Mouse (Mus musculus) kidney, postnatal 14 days (tissue): ENCODE data around the gene Dock7.
A peak's percentile ranks its signal among the peaks of the same experiment; 100 is the strongest.

Source experiments
- DNase-seq: peaks from one replicate; pipeline ENCODE4 v3.0.0; 2022; ENCODE audit warnings: mixed read lengths

The Dock7 gene

DNA sequence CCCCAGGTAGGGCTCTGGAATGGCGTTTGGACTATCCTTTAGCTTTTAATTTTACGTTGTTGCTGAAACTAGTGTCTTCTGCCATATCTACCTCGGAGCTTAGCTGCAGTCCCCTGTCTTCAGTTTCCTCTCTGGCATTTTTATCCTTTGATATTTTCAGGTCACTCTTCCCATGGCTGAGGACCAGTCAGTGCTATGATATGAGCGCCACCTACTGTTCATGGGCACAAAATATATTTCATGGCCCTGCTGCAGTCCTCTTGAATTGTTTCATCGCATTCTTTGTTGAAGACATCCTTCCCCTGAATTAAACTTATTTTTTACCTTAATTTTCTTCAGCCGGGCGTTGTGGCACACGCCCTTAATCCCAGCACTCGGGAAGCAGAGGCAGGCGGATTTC is 233.6 kb downstream of the Dock7 start:
- peak; percentile 65 for DNase-seq
